Mouse (Mus musculus): ENCODE measurements around the gene Mapkapk2.

Gene Mapkapk2

DNA sequence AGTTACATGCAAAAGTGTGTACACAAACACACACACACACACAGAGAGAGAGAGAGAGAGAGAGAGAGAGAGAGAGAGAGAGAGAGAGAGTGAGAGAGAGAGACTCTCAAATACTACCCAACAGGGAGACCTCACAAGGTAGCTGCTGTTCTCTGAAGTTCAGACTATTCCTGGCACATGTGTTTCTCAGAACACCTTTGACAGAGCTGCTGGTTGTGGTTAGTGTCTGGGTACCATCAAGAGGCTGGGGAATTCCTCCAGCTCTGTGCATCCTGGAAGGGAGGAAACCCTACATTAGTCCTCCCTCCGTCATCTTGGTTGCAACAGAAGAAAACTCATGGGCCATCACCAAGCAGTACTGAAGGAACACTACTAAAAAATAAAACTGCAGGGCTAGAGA, 16.9 kb downstream of the Mapkapk2 start:
- DNase-seq (ENCODE audit: low spot score): no peak

DNA sequence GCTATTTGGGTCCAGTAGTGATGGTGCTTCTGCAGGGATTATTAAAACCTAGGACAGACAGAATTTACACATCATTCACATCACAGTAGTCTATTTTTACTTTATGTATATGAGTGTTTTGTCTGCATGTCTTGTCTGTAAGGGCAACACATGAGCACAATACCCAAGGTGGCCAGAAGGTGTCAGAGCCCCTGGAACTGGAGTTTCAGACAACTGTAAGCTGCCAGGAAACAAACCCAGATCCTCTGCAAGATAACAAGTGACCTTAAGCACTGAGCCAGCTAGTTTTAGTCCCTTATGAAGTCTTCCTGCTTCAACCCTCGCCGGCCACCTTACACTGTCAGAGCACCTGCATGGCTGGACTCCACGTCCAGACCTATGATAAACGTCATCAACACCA, 17.9 kb downstream of the Mapkapk2 start:
- DNase-seq (ENCODE audit: low spot score): no peak

DNA sequence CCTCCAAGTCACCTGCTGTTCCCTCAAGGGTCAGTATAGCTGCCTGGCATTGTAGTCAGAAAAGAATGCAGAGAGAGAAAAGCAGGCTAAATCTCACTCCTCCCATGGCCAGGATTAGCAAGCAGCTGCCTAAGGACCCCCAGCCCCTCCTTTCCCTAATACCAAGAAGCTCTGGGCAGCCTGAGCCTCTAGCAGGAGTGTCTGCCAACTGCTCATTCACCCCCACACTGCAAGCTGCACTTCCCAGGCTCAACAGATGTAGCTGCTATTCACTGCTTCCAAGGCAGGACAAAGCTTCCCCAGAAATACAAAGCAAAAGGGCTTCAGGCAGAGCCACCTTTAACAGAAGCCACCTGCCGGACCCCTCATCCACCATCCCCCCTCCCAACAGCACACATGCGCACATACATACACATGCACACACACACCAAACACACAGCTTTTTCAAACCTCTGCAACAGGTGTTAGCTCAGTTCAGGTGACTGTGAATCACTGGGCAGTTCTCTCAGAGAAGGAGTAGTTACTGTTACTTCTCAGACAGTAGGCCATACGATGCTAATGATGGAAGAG, 18.8 kb downstream of the Mapkapk2 start:
- no peak for DNase-seq (ENCODE audit: low spot score)

DNA sequence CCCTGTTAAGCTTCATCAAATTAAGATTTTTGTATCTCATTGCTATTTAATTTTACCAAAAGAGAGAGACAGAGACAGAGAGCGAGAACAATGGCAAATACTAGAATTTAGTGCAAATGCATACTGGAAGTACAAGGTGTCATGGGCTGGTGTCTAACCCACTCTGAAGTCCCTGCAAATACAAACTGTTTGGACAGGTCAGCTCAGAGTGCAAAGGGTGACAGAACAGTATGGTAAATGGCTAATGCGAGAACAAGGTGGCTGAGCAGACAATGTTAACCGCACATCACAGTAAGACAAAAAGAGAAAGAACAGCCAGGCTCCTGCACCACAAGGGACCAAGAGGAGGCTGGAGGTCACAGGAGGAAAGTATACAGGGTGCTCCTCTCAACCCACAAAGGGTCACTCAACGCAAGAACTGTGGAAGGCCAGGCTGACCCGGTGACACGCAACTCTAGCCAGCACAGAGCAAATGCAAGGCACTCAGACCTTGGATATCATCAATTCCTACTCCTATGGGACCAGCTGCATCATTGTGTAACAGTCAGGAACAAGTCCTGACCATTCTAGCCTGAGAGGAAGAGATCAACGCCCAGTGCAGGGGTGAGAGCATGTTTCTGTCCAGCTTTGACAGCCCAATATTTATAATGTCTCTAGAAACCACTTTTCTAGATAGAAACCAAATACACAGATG, 22.4 kb downstream of the Mapkapk2 start:
- DNase-seq (ENCODE audit: low spot score): no peak

DNA sequence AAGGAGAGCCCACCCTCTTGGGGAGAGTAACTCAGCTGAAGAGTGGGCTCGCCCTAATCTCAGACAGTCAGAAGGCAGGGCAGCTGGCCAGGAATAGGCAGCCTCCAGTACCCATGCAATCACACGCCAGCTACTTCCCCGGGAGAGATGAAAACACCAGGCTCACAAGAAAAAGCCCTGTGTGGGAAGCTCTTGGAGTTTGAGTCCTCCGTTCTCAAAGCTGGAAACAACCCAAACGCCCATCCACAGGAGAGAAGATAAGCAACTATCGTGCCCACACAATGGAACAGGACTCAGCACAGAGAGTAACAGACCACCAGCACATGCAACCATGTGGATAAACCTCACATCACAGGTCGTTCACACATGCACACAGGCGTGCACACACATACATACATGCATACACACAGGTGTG, 23.1 kb downstream of the Mapkapk2 start:
- DNase-seq (ENCODE audit: low spot score): no peak

DNA sequence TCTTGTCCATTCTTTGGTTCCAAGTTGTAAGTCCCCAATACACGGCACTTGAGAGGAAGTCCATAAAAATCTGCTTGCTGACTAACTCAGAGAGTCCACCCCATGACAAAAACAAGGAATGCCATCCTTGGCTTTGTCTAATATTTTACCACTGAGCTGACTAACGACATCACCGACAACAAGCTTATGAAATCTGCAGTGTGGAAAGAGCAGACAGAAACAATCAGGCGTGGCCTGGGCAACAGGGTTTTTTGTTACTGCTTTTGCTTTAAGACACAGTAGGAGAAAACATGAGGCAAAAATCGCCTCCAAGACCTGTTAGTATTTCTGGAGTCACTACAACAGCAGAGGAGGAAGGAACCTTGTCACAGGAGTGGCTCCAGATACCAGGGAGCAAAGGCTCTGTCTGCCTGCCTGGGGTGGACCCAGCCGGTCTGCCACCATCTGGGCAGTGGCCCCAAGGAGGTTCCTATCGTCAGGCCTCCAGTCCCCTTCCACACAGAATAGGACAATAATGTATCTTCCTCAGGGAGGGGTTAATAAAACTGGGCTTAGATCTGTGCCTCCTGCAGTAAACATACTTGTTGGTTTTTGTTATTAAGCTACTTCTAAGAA, 25.1 kb downstream of the Mapkapk2 start:
- DNase-seq (ENCODE audit: low spot score): no peak

DNA sequence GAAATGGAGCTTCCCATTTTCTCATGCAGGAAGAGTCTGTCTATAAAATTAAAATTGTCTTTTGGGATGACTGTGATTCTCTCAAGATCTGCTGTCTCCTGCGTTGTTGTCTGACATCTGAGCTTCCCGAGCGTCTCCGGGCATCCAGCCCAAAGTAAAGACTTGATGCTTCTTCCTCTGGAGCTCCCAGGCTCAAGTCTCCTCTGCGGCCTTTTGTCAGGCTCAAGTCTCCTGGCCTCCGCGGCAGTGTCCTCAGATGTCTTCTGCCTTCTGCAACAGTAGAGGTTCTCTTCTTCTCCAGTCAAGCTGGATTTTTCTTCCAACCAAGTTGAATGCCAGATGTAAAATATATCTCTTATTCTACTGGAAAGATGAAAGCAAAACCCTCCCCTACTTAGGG, 28.6 kb downstream of the Mapkapk2 start:
- no peak for DNase-seq (ENCODE audit: low spot score)

DNA sequence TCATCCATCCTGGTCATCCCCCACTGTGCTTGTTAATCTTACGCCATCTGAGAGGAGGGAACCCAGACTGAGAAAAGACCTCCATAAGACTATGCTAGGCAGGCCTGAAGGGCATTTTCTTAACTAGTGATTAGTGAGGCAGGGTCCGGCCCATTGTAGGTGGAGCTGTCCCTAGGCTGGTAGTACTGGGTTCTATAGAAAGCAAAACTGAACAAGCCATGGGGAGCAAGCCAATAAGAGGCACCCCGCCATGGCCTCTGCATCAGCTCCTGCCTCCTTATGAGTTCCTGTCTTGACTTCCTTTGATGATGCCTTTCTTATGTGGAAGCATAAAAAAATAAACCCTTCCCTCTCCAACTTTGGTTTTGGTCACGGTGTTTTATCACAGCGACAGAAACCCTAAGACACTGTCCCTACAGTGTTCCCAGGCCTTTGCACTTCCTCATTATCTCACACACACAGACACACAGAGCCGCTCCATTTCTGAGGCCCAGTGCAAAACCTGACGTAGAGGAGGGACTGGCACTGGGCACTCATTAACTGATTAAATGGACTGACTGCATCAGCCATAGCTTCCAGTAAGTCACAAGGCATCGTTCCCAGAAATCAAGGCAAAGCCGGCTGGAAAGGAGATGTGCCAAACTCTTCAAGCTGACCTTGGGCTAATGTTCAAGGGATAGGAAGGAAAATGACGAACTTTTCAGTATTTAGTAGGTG, 29.5 kb downstream of the Mapkapk2 start:
- no peak for DNase-seq (ENCODE audit: low spot score)

DNA sequence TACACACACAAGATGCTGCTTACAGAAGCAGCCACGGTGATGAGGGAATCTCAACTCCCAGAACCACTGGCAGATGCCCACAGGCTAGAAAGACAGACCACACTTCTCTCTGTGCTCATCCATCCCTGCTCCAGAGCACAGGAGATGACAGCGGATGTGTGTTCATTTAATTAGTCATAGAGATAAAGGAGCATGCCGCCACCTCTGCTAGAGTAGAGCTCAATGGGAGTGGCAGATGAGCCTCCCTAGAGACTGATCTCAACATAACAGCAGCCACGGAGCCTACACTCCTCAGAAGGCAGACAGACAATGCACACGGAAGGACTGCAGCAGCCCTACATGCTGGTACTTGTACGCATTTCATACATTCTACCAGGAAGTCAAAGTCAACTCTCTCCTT, 33.4 kb downstream of the Mapkapk2 start:
- DNase-seq (ENCODE audit: low spot score): no peak

DNA sequence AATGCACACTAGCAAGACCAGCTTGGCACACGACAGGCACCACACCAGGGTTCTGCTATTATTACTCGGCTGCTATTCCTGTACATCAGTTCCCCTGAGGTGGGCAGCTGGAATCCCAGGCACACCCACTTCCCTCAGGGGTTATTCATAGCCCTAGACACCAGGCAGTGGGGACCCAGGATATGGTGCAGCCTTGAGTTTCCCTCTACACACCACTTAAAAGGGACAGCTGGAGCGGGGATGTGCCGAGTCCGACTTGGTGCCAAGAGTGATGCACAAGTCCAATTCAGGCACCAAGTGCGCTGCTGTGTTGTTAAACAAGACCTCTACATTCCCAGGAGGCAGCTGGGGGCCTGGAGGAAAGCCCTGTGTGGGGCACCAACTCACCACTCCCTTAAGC, 34.8 kb downstream of the Mapkapk2 start:
- DNase-seq (ENCODE audit: low spot score): no peak

DNA sequence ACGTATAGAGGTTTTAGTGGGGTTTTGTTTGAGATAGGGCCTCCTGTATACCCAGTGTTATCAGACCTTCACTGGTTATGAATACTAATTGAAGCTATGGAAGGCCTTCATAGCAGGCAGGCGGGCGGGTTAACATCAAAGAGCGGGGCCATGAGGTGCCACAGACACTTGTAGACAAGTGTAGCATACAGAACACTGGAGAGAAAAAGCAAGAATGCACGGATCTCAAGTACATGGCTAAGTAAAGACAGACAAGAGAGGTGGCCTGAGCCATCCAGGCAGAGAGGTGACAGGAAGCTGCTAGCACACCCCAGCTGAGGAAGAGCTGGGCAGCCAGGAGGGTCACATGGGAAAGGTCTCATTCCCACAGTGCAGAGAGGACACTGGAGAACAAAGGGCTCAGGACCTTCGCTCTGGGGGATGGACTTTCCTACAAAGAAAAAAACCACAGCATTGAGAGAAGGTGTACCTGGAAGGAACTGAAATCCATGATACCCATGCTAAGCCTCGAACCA, 35.8 kb downstream of the Mapkapk2 start:
- DNase-seq (ENCODE audit: low spot score): no peak

DNA sequence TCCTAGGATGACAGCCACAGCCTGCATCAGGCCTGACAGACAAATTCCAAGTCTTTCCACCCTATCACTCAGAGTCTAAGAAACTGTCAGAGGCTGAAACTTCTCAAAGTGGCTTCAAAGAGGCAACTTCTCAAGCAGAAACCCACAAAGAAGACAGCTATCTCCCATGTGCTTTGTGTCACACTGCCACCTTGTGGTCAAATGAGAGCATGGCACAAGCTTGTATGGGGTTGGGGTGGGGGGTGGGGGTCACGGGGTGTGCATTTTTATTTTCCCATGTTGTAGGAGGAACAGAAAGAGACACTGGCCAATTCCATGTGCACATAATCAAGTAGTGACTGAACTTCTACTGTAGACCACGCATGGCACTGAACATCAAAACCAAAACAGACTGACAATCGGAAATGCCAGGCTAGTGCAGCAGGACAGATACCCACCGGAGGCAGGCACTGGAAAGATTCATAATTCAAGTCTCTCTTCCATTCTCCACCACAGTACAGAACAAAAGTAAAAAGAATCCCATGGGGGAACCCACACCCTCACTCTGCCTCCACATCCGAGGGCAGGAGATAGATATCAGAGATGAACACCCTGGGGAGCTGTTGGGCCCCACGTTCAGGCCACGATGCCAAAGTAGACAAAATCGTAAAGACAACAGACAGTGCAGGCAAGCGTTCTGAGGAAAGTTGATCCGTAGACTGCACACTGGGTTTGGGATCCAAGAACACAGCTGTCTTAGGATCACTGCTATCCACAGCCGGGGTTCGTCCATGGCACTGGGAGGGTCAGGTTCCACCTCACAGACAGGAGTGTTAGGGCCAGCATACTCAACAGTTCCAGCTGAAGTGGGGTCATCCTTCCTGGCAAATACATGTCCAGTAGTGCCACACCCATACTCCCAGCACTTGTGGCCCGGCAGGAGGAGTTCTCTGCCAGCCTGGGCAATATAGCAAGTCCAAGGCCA, 37.1 kb downstream of the Mapkapk2 start:
- no peak for DNase-seq (ENCODE audit: low spot score)

DNA sequence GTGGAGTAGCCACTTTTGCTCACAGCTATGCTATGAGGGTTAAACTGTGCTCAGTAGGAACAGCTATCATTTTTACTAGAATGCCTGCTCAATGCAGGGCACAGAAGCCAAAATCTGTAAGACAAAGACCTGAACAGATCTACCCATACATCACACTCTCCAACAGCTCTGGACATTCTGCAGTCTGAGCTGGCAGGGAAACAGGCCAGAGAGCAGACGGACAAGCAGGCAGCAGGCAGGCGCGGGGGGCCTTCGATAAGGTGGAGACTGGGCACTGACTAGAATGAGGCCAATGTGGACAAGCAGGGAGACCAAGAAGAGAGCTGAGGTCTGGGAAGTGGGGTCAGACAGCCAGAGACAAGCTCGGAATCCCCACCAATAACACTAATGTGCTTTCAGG, 37.8 kb downstream of the Mapkapk2 start:
- DNase-seq (ENCODE audit: low spot score): no peak

DNA sequence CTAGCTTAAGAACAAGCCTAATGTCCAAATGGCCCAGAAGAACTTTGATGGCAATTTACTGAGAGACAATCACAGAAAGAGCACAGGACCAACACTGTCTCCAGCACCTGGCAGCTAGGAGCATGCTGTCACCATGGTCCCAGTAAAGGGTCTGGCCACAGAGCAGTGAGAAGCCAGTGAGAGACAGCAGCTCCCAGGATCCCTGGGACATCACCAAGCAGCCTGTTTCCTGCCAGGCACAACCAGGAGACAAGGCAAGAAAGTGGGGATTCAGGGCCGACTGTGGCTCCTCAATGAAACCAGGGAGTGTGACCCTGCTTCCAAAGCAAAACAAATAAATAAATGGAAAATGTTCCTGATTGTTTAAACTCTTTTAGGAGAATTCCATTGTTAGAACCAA, 38.2 kb downstream of the Mapkapk2 start:
- DNase-seq (ENCODE audit: low spot score): no peak

DNA sequence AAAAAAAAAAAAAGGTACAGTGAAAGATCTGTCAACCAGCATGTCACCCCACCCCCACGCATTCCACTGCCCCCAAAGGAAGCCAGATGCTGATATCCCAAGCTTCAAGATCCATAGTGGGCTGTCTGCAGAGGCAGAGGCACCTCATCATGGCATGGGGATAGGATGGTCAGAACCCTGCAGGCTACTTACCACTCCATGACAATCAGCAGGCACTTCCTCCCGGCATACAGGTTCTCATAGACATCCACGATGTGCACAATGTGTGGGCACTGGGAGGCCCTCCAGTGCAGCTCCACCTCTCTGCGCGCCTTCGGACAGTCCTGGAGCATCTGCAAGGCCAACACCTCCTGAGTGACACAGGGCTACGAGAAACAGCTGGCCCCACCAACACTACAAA, 39.2 kb downstream of the Mapkapk2 start:
- DNase-seq (ENCODE audit: low spot score): no peak

DNA sequence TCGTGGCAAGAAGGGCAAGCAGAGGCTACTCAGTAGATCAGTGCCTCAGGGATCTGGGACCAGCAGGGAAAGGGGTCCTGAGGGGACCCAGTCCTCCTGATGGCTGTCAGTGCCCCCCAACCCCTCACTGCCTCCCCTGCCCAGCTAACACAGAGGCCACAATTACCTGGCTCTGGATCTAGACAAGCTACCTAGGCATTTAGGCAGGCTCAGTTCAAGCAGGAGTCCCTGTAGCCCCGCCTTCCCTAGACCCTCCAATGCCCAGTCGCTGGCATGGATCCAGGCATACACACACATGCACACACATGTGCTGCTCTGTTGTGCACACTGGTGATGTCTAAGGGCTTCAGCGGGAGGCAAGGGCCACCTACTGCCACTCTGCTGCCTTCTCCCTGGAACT, 43.4 kb downstream of the Mapkapk2 start:
- no peak for DNase-seq (ENCODE audit: low spot score)

DNA sequence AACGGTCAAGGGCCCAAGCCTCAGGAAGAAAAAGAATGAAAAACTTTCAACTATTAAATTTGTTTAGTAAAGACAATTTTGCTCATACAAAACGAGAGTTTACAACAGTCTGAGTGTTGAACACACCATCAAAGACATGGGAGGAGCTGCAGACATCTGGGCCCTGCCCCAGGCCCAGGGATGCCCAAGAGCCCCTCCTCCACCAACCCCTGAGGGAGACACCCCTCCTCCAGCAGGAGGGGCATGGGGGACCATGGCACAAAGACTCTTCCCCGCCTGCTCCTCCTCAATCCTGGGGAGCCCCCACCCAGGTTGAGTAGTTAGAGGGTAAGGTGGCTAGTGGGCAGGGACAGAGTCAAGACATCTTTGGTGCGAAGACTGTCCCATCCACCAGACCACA, 44.0 kb downstream of the Mapkapk2 start:
- DNase-seq (ENCODE audit: low spot score): no peak

DNA sequence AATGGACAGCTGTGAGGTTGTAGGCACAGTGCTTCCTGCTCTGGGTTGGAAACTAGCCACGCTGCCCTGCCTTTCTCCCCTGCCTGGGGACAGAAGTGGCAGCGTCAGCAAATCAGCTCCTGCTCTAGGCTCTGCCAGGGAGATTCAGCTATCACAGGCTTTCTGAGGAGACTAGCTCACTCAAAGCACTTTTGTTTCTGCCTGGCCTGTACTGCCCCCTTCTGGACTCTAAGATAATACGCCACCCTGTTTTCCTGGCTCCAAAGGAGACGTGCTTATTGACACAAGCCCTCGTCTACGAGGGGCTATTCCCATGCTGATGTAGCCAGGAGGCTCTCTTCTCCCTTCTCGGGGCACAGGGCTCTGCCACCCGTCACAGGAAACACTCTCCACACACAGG, 44.4 kb downstream of the Mapkapk2 start:
- no peak for DNase-seq (ENCODE audit: low spot score)

DNA sequence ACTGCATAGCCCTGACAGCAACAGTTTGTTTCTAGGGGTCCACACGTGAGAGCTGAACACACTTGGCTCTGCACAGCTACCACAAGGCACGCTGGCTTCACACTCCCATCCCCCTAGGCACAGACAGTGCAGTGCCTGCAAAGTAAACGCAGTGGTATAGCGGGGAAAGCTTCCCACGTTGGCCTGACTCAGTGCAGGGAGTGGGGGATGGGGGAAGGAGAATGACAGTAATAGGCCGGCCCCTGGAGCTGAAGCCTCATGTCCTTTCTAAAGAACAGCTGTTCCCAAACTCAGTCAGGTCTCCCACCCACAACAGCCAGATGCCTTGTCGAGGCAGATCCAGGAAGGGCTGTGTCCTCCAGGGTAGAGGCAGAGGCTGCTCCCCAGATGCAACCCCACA, 46.6 kb downstream of the Mapkapk2 start:
- no peak for DNase-seq (ENCODE audit: low spot score)

DNA sequence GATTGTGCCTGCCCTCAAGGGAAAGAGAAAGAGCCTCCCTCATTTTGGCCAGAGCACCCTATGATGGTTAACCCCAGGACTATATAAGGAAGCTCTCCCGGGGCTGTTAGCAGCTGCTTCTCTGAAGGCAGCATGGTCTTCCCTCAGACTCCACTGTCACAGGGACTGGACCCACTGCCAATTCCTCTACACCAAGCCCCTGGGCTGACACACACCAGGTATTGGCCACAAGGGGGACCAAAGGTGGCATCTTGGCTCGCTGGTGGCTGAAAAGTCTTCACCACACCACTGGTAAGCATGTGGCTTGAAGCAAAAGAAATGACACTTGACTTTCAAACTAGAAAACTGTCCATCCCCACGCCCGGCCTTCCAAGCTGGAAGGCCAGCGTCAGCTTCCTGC, 47.0 kb downstream of the Mapkapk2 start:
- DNase-seq (ENCODE audit: low spot score): no peak

DNA sequence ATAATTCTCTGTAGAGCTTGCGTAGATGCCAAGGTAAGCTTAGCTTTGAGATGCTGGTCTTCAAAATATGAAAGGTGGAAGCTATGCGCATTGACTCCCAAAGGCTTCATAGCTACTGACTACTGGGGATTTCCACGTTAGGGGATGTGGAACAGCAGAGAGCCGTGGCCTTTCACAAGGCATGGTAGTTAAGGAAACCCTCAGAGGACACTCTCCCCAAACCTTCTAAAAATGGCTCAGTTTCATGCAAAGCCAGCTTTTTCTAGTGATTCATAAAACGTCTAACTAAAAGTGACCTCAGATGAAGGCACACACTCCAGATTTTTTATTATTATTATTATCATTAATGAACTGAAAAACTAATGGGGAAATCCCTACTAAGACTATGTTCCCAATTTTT, 47.6 kb downstream of the Mapkapk2 start:
- no peak for DNase-seq (ENCODE audit: low spot score)

DNA sequence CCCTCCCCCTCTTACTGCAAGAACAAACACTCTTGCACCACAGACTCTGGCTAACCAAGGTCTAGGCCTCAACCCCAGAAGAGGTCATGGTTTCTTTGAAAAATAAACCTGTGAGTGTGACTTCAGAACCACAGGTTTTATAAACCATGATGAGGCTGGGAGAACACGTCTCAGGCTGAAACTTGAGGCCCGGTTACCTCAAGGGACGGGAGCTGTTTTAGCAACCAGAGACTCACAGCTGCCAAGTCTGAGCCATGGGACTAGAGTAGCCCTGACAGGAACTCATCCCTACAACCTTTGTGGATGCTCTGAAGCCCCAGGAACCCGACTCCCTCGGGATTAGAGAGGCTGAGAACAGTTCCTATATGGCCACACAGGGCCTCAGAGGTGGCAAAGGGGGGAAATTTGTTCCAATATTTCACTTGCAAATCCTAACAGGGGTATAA, 48.2 kb downstream of the Mapkapk2 start:
- DNase-seq (ENCODE audit: low spot score): no peak
